In the genomic region with DNA sequence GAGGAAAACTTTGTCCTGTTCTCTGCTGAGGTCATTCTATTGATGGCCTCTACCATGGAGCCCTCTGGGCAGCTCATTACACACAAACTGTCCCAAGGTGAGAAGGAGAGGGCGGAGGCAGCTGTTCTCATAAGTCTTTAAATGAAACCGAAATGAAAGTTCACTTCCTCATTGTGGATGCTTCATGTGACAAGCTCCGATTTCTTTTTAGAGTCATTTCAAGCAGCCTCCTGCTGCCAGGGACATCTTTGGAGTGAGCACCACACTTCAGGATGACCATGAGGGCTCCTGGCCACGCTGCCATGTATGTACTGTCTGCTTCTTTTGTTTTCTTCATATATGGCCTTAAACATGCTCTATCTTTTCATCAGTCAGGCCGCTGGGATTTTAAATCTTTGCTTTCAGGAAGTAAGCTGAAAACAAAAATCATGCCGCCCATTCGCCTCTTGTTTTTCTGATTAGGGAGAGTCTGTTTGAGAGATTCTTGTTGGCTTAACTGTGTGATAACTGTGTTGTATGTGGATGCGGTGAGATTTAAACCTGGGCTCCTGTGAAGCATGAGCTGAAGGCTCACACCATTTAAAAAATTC, we compare ENCODE assay signal across 9 mouse cellular contexts. TPM values are rescaled to one million over a fixed set of nuclear protein-coding genes. Genes with fewer than 3 reads are reported as not detected.
A peak's percentile ranks its signal among the peaks of the same experiment; 100 is the strongest.
DNase-seq lines count a peak whose midpoint lies in the region; ATAC-seq and TF ChIP-seq lines count a peak whose summit lies in the region.
"Had no signal": no experiment of that assay in that cellular context is flagged by ENCODE, and none has a peak within 500 bp of the region (broad histone marks: within the 10 kb centered on the region; RNA-seq: fewer than 3 reads in every experiment).

A gene (plus strand): TSS at position 165 of the 590 bp plus-strand sequence.

- 75% methylated on average over 8 of the region's 8 CpGs for WGBS in liver, embryonic 11.5 days
- 16% methylated on average over 8 of the region's 8 CpGs for WGBS in small intestine, adult 2 months

- DNase-seq in layer of hippocampus, adult 11-12 months (ENCODE audit: low spot score): peak; percentile 30
- DNase-seq in layer of hippocampus, adult 9-10 months (ENCODE audit: low spot score): no peak
- DNase-seq in adrenal gland, adult 8-10 months: no peak
- DNase-seq in liver, embryonic 11.5 days (ENCODE audit: low spot score): no peak
- DNase-seq in embryo, embryonic 9.5 days (ENCODE audit: extremely low spot score): no peak
- no peak for DNase-seq in adipocyte (ENCODE audit: low spot score)

- no peak within 1 kb of the TSS for H3K4me2 ChIP-seq in liver, embryonic 11.5 days
- H3K4me2 ChIP-seq: embryonic facial prominence, embryonic 12.5 days had no signal

- H3K27ac ChIP-seq in liver, embryonic 11.5 days (ENCODE audit: low read depth, low read length): no peak within 1 kb of the TSS
- peak within 1 kb of the TSS; percentile 86 for H3K27ac ChIP-seq in small intestine, adult 2 months (ENCODE audit: insufficient read depth, low read depth, low read length)
- H3K27ac ChIP-seq: embryonic facial prominence, embryonic 12.5 days had no signal

- no peak within 1 kb of the TSS for H3K9ac ChIP-seq in liver, embryonic 11.5 days (ENCODE audit: low read depth, low read length)
- H3K9ac ChIP-seq: embryonic facial prominence, embryonic 12.5 days had no signal

- H3K4me1 ChIP-seq in liver, embryonic 11.5 days (replicated peaks; ENCODE audit: control insufficient read depth, insufficient read depth, low read length): peaks cover 6% of the 10 kb centered on the region; the same call in 1 of the 2 replicates
- H3K4me1 ChIP-seq in small intestine, adult 2 months (ENCODE audit: control insufficient read depth, insufficient read depth, insufficient read length, low read length): peaks cover 15% of the 10 kb centered on the region
- H3K4me1 ChIP-seq: embryonic facial prominence, embryonic 12.5 days had no signal

- TF ChIP-seq POLR2A in small intestine, adult 2 months (IDR thresholded peaks at IDR 0.05; ENCODE audit: low read depth, low read length): peak; percentile 46; the same call in 1 of the 2 replicates

- peak; percentile 28 for ATAC-seq in granulocyte monocyte progenitor cell, adult 5-6 weeks (replicated peaks; ENCODE audit: poor library complexity, severe bottlenecking)
- ATAC-seq in liver, embryonic 11.5 days (replicated peaks; ENCODE audit: low FRiP score): no peak

- H3K4me3 ChIP-seq in liver, embryonic 11.5 days (ENCODE audit: low read depth, low read length): no peak within 1 kb of the TSS
- H3K4me3 ChIP-seq in small intestine, adult 2 months (ENCODE audit: low read depth, low read length): peak within 1 kb of the TSS; percentile 60
- H3K4me3 ChIP-seq: embryonic facial prominence, embryonic 12.5 days had no signal

- no peaks in the 10 kb centered on the region for H3K36me3 ChIP-seq in liver, embryonic 11.5 days (ENCODE audit: control insufficient read depth, insufficient read depth, low read length)
- H3K36me3 ChIP-seq in small intestine, adult 2 months (ENCODE audit: control insufficient read depth, insufficient read depth, low read length): peaks cover 3% of the 10 kb centered on the region; the same call in 1 of the 2 replicates
- H3K36me3 ChIP-seq: embryonic facial prominence, embryonic 12.5 days had no signal

- H3K9me3 ChIP-seq in liver, embryonic 11.5 days (ENCODE audit: control insufficient read depth, low read length): no peaks in the 10 kb centered on the region
- H3K9me3 ChIP-seq: embryonic facial prominence, embryonic 12.5 days had no signal

- no peak for TF ChIP-seq CTCF in small intestine, adult 2 months (IDR thresholded peaks at IDR 0.05; ENCODE audit: extremely low read depth, insufficient read length, insufficient replicate concordance, low read depth, low read length)

- H3K27me3 ChIP-seq in liver, embryonic 11.5 days (replicated peaks; ENCODE audit: control insufficient read depth, insufficient read depth, low read length): no peaks in the 10 kb centered on the region
- H3K27me3 ChIP-seq in small intestine, adult 2 months (ENCODE audit: control insufficient read depth, insufficient read depth, low read length): no peaks in the 10 kb centered on the region
- H3K27me3 ChIP-seq: embryonic facial prominence, embryonic 12.5 days had no signal

RNA-seq across cellular contexts. Expression of the gene that starts here (rescaled TPM):
- 100 to 1,000 TPM in 2 of 4 experiments, 10 to 100 TPM in 2; 52.8 to 131 (median 95.6) TPM for total RNA-seq in adrenal gland, adult 8-10 months (2022)
- 26.1 and 42.2 TPM in 2 replicates for total RNA-seq in granulocyte monocyte progenitor cell, adult 5-6 weeks (2014; fragmentation: Nextera tagmentation)
- total RNA-seq in granulocyte monocyte progenitor cell, adult 5-6 weeks (2017): 74.5 and 94.5 TPM in 2 replicates
- 16.6 and 18.5 TPM in 2 replicates for polyA plus RNA-seq in liver, embryonic 11.5 days (2014; fragmentation: Nextera tagmentation; extraction: Ambion mirVana)
- polyA plus RNA-seq in small intestine, adult 2 months (2012; rRNA removed): 11.4 and 26.7 TPM in 2 replicates
